Mouse (Mus musculus): ENCODE data around the gene Hist1h4j. TPM values are rescaled to one million over a fixed set of nuclear protein-coding genes. Genes with fewer than 3 reads are reported as not detected.
"Not testable (repeated sequence)": the region's sequence is repeated elsewhere in the genome, so short reads cannot be mapped to it uniquely, and the experiment has no call there.

The Hist1h4j gene
- total and polyA plus RNA-seq, 3 experiments: 2.7 to 947 TPM; not detected in 1

GRCm38 (mm10) chr13:21715864-21716539, 18.9 kb upstream of the Hist1h4j start, which contains the start of the genes Hist1h2bl and Hist1h2ai:
Gene Hist1h2bl, minus strand, starts transcription at chr13:21716143.
Gene Hist1h2ai, plus strand, starts transcription at chr13:21716422.
- not testable (repeated sequence) for H3K27me3 ChIP-seq (ENCODE audit: control insufficient read depth in 1 of 2, insufficient read depth in 2 of 2, low read length in 2 of 2); H3K79me2 ChIP-seq (ENCODE audit: control insufficient read depth, insufficient read depth, low read length, poor library complexity); H3K4me1 ChIP-seq (ENCODE audit: control insufficient read depth in 1 of 2, insufficient read depth in 2 of 2, low read length in 2 of 2); H3K9me3 ChIP-seq (replicated peaks; ENCODE audit: insufficient read depth, low read length)
- peak within 1 kb of the TSS; percentile 91 for H3K27ac ChIP-seq (ENCODE audit: control insufficient read depth, low read depth, low read length)
- peak within 1 kb of the TSS; percentile 60 for H3K9ac ChIP-seq (ENCODE audit: control insufficient read depth, low read depth, low read length, poor library complexity, severe bottlenecking)
- DNase-seq (ENCODE audit: low read depth, low spot score): peak; percentile 98
- peaks cover 0 to 24% of the 10 kb centered on the region in 2 experiments; a peak in 2 of 4 replicates for H3K36me3 ChIP-seq (ENCODE audit: control insufficient read depth in 1 of 2, insufficient read depth in 2 of 2, low read length in 2 of 2)
- H3K4me3 ChIP-seq (ENCODE audit: control insufficient read depth in 1 of 2, insufficient read depth in 1 of 2, low read depth in 2 of 2, low read length in 2 of 2): peak within 1 kb of the TSS; percentile 30 to 43
- TF ChIP-seq POLR2AphosphoS5 (IDR thresholded peaks at IDR 0.05; ENCODE audit: borderline replicate concordance, low read depth, low read length): peak; percentile 96
- TF ChIP-seq TBP (IDR thresholded peaks at IDR 0.05; ENCODE audit: low read depth, low read length): peak; percentile 99
- peak in 1 of 2 experiments; percentile 80; a peak in 3 of 4 replicates for TF ChIP-seq POLR2A (IDR thresholded peaks at IDR 0.05; ENCODE audit: control insufficient read depth in 1 of 2, insufficient read depth in 1 of 2, low read depth in 1 of 2, low read length in 2 of 2, poor library complexity in 1 of 2)

GRCm38 (mm10) chr13:21716540-21717391, 18.1 kb upstream of the Hist1h4j start:
- H3K4me3 ChIP-seq (ENCODE audit: control insufficient read depth in 1 of 2, insufficient read depth in 1 of 2, low read depth in 2 of 2, low read length in 2 of 2): peak overlapping the region; percentile 12 to 43

GRCm38 (mm10) chr13:21717397-21718357, 17.2 kb upstream of the Hist1h4j start, which contains the start of gene Hist1h3h:
Gene Hist1h3h, plus strand, starts transcription at chr13:21717659.
- H3K4me1 ChIP-seq (ENCODE audit: control insufficient read depth in 1 of 2, insufficient read depth in 2 of 2, low read length in 2 of 2); H3K9me3 ChIP-seq (replicated peaks; ENCODE audit: insufficient read depth, low read length); H3K27me3 ChIP-seq (ENCODE audit: control insufficient read depth in 1 of 2, insufficient read depth in 2 of 2, low read length in 2 of 2); H3K79me2 ChIP-seq (ENCODE audit: control insufficient read depth, insufficient read depth, low read length, poor library complexity): not testable (repeated sequence)
- Histone ChIP-seq H3K4me3 (ENCODE audit: control insufficient read depth in 1 of 2, insufficient read depth in 1 of 2, low read depth in 2 of 2, low read length in 2 of 2) (peak within 1 kb of the TSS; percentile 14 to 56), H3K36me3 (ENCODE audit: control insufficient read depth in 1 of 2, insufficient read depth in 2 of 2, low read length in 2 of 2) (peaks cover 0 to 17% of the 10 kb centered on the region in 2 experiments; a peak in 2 of 4 replicates), H3K27ac (ENCODE audit: control insufficient read depth, low read depth, low read length) (peak within 1 kb of the TSS; percentile 96), H3K9ac (ENCODE audit: control insufficient read depth, low read depth, low read length, poor library complexity, severe bottlenecking) (peak within 1 kb of the TSS; percentile 86)
- DNase-seq (ENCODE audit: low read depth, low spot score): peak; percentile 96
- TF ChIP-seq POLR2A (IDR thresholded peaks at IDR 0.05; ENCODE audit: control insufficient read depth in 1 of 2, insufficient read depth in 1 of 2, low read depth in 1 of 2, low read length in 2 of 2, poor library complexity in 1 of 2) (peak; percentile 97), TBP (IDR thresholded peaks at IDR 0.05; ENCODE audit: low read depth, low read length) (peak; percentile 99), UBTF (IDR thresholded peaks at IDR 0.05; ENCODE audit: borderline replicate concordance, insufficient read depth, low read depth, low read length) (peak; percentile 80; the same call in 1 of the 2 replicates), POLR2AphosphoS5 (IDR thresholded peaks at IDR 0.05; ENCODE audit: borderline replicate concordance, low read depth, low read length) (peak; percentile 86; the same call in 1 of the 2 replicates)

More at GRCm38 (mm10) chr13:21716540-21717391, 18.1 kb upstream of the Hist1h4j start:
- peak; percentile 86 for DNase-seq (ENCODE audit: low read depth, low spot score)
- not testable (repeated sequence) for H3K27me3 ChIP-seq (ENCODE audit: control insufficient read depth in 1 of 2, insufficient read depth in 2 of 2, low read length in 2 of 2); H3K4me1 ChIP-seq (ENCODE audit: control insufficient read depth in 1 of 2, insufficient read depth in 2 of 2, low read length in 2 of 2); H3K79me2 ChIP-seq (ENCODE audit: control insufficient read depth, insufficient read depth, low read length, poor library complexity); H3K9me3 ChIP-seq (replicated peaks; ENCODE audit: insufficient read depth, low read length)
- Histone ChIP-seq H3K9ac (ENCODE audit: control insufficient read depth, low read depth, low read length, poor library complexity, severe bottlenecking) (peak overlapping the region; percentile 60), H3K36me3 (ENCODE audit: control insufficient read depth in 1 of 2, insufficient read depth in 2 of 2, low read length in 2 of 2) (peaks cover 0 to 22% of the 10 kb centered on the region in 2 experiments; a peak in 2 of 4 replicates), H3K27ac (ENCODE audit: control insufficient read depth, low read depth, low read length) (peak overlapping the region; percentile 84)
- TF ChIP-seq POLR2AphosphoS5 (IDR thresholded peaks at IDR 0.05; ENCODE audit: borderline replicate concordance, low read depth, low read length) (peak; percentile 95), GATA1 (IDR thresholded peaks at IDR 0.05; ENCODE audit: low read depth, low read length) (peak; percentile 67), POLR2A (IDR thresholded peaks at IDR 0.05; ENCODE audit: control insufficient read depth in 1 of 2, insufficient read depth in 1 of 2, low read depth in 1 of 2, low read length in 2 of 2, poor library complexity in 1 of 2) (peak; percentile 50 to 95)
